Mouse (Mus musculus): ENCODE data around the gene Cradd.

- no peak for TF ChIP-seq POLR2A (IDR thresholded peaks at IDR 0.05; ENCODE audit: low read depth, low read length)
- TF ChIP-seq CTCF (IDR thresholded peaks at IDR 0.05; ENCODE audit: extremely low read depth, insufficient read length, insufficient replicate concordance, low read depth, low read length), result no peak
Measured at GRCm38 (mm10) chr10:95254046-95254445, 69.9 kb downstream of the Cradd start.

Measured in small intestine, adult 2 months (tissue).